20 mouse cellular contexts compared by ENCODE assay signal in the genomic region with DNA sequence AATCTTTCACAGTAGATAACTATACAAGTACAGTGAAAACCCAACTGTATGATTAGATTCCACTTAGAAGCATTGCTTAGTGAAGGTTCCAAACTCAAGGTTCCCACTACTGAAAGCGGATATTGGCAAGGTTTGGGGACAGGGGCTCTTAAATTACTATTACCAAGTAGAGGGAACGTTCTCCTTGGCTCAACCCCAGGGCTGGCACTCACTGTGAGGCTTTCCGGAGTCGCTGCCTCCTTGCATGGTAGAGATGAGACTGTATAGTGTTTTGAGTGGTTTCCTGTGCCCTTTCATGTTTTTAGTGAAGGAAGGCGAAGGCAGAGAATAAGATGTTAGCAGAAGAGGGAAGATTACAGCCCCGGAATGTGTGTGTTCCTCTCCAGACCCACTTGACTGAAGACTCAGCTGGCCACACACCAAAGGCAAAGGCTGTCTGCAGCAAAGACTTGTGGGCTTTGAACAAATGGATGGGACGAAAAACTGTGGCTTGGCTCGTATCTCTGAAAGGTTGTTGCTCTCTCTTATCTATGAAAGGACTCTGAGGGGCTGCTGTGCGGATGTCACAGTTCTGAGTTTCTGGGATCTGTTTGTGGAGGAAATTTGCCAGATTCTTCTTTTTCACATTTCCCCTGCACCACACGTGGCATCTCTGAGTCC. TPM values are rescaled to one million over a fixed set of nuclear protein-coding genes. Genes with fewer than 3 reads are reported as not detected.
DNase-seq lines count a peak whose midpoint lies in the region; ATAC-seq and TF ChIP-seq lines count a peak whose summit lies in the region.
"Had no signal": no experiment of that assay in that cellular context is flagged by ENCODE, and none has a peak within 500 bp of the region (broad histone marks: within the 10 kb centered on the region; RNA-seq: fewer than 3 reads in every experiment).

No protein-coding gene starts in this region.

- H3K4me3 ChIP-seq in gastrocnemius, adult 2 months: 0 out of 2 replicates have a peak overlapping the region, but pooled peaks have one; percentile 3
- H3K4me3 ChIP-seq in hindbrain, embryonic 14.5 days (replicated peaks; ENCODE audit: low read length): no peak overlapping the region
- no peak overlapping the region for H3K4me3 ChIP-seq in hindbrain, embryonic 11.5 days (ENCODE audit: low read depth, low read length)
- H3K4me3 ChIP-seq in midbrain, embryonic 10.5 days: no peak overlapping the region
- H3K4me3 ChIP-seq in midbrain, embryonic 14.5 days (replicated peaks; ENCODE audit: low read depth, low read length): no peak overlapping the region
- H3K4me3 ChIP-seq: forebrain, embryonic 12.5 days; hindbrain, embryonic 13.5 days; intestine, embryonic 15.5 days had no signal

- H3K4me2 ChIP-seq in hindbrain, embryonic 14.5 days (replicated peaks): no peak overlapping the region
- no peak overlapping the region for H3K4me2 ChIP-seq in hindbrain, embryonic 11.5 days (replicated peaks; ENCODE audit: low read depth, low read length)
- H3K4me2 ChIP-seq in midbrain, embryonic 14.5 days (ENCODE audit: low read length): no peak overlapping the region
- H3K4me2 ChIP-seq: forebrain, embryonic 12.5 days; hindbrain, embryonic 13.5 days; intestine, embryonic 15.5 days had no signal

- DNase-seq in gastrocnemius, adult 2 months: peak; percentile 48
- no peak for DNase-seq in gastrocnemius, postnatal 25 days
- DNase-seq in hindbrain, embryonic 14.5 days (ENCODE audit: low spot score): no peak
- no peak for DNase-seq in hindbrain, embryonic 11.5 days (ENCODE audit: low spot score)
- no peak for DNase-seq in midbrain, embryonic 10.5 days (ENCODE audit: low spot score)
- DNase-seq in midbrain, embryonic 14.5 days: no peak
- DNase-seq in thymus, postnatal 4 days: no peak
- DNase-seq: adrenal gland, postnatal 14 days; cerebellum, adult 11-12 months; cerebellum, adult 9-10 months; cerebellum, postnatal 36 days; heart, postnatal 10 days; heart, postnatal 4 days had no signal

- intact Hi-C loops in gastrocnemius, adult 2 months (cut with DNase I): no loop called here

- no peaks in the 10 kb centered on the region for H3K36me3 ChIP-seq in hindbrain, embryonic 14.5 days (replicated peaks; ENCODE audit: control insufficient read depth, insufficient read depth)
- H3K36me3 ChIP-seq in hindbrain, embryonic 11.5 days (ENCODE audit: control insufficient read depth, insufficient read depth, low read length): no peaks in the 10 kb centered on the region
- H3K36me3 ChIP-seq in midbrain, embryonic 10.5 days: no peaks in the 10 kb centered on the region
- H3K36me3 ChIP-seq in midbrain, embryonic 14.5 days (ENCODE audit: control insufficient read depth, insufficient read depth, low read length): no peaks in the 10 kb centered on the region
- H3K36me3 ChIP-seq: forebrain, embryonic 12.5 days; hindbrain, embryonic 13.5 days; intestine, embryonic 15.5 days had no signal

- WGBS in hindbrain, embryonic 14.5 days: 78% methylated on average over 10 of the region's 10 CpGs
- 81% methylated on average over 10 of the region's 10 CpGs for WGBS in hindbrain, embryonic 11.5 days
- WGBS in midbrain, embryonic 10.5 days: 84% methylated on average over 10 of the region's 10 CpGs
- WGBS in midbrain, embryonic 14.5 days: 80% methylated on average over 10 of the region's 10 CpGs

- no peaks in the 10 kb centered on the region for H3K27me3 ChIP-seq in hindbrain, embryonic 14.5 days (ENCODE audit: control insufficient read depth, insufficient read depth, low read length)
- H3K27me3 ChIP-seq in hindbrain, embryonic 11.5 days (ENCODE audit: control insufficient read depth, insufficient read depth, low read length): no peaks in the 10 kb centered on the region
- H3K27me3 ChIP-seq in midbrain, embryonic 10.5 days (ENCODE audit: low read depth, poor library complexity, severe bottlenecking): no peaks in the 10 kb centered on the region
- no peaks in the 10 kb centered on the region for H3K27me3 ChIP-seq in midbrain, embryonic 14.5 days (ENCODE audit: control insufficient read depth, insufficient read depth, low read length)
- H3K27me3 ChIP-seq: CH12.LX; forebrain, embryonic 12.5 days; hindbrain, embryonic 13.5 days; intestine, embryonic 15.5 days; Patski had no signal

- TF ChIP-seq CTCF in gastrocnemius, adult 2 months (IDR thresholded peaks at IDR 0.05): no peak

- ATAC-seq in hindbrain, embryonic 14.5 days (ENCODE audit: low FRiP score): no peak
- no peak for ATAC-seq in hindbrain, embryonic 11.5 days (ENCODE audit: low FRiP score)
- ATAC-seq in midbrain, embryonic 14.5 days (ENCODE audit: low FRiP score, low TSS enrichment): no peak
- ATAC-seq: activated CD4-positive, CD25-positive, alpha-beta regulatory T cell, adult 4 months; forebrain, embryonic 16.5 days; intestine, embryonic 15.5 days; Patski had no signal

- H3K9me3 ChIP-seq in hindbrain, embryonic 14.5 days (ENCODE audit: control insufficient read depth, low read length): no peaks in the 10 kb centered on the region
- H3K9me3 ChIP-seq in hindbrain, embryonic 11.5 days (ENCODE audit: control insufficient read depth, low read length): no peaks in the 10 kb centered on the region
- no peaks in the 10 kb centered on the region for H3K9me3 ChIP-seq in midbrain, embryonic 10.5 days (replicated peaks)
- H3K9me3 ChIP-seq in midbrain, embryonic 14.5 days (ENCODE audit: control insufficient read depth, low read length): no peaks in the 10 kb centered on the region
- H3K9me3 ChIP-seq: forebrain, embryonic 12.5 days; hindbrain, embryonic 13.5 days; intestine, embryonic 15.5 days had no signal

- no peak overlapping the region for H3K27ac ChIP-seq in gastrocnemius, adult 2 months
- peak overlapping the region; percentile 20; the same call in 1 of the 2 replicates for H3K27ac ChIP-seq in hindbrain, embryonic 14.5 days
- H3K27ac ChIP-seq in hindbrain, embryonic 11.5 days (ENCODE audit: low read depth, low read length): no peak overlapping the region
- 0 out of 2 replicates have a peak overlapping the region, but pooled peaks have one; percentile 13 for H3K27ac ChIP-seq in midbrain, embryonic 10.5 days (replicated peaks)
- no peak overlapping the region for H3K27ac ChIP-seq in midbrain, embryonic 14.5 days (replicated peaks; ENCODE audit: low read depth, low read length)
- H3K27ac ChIP-seq: forebrain, embryonic 12.5 days; hindbrain, embryonic 13.5 days; intestine, embryonic 15.5 days had no signal

- no peak overlapping the region for H3K9ac ChIP-seq in hindbrain, embryonic 14.5 days
- H3K9ac ChIP-seq in hindbrain, embryonic 11.5 days (ENCODE audit: low read depth, low read length): no peak overlapping the region
- no peak overlapping the region for H3K9ac ChIP-seq in midbrain, embryonic 14.5 days (replicated peaks; ENCODE audit: low read length)
- H3K9ac ChIP-seq: forebrain, embryonic 12.5 days; hindbrain, embryonic 13.5 days; intestine, embryonic 15.5 days had no signal

- H3K4me1 ChIP-seq in hindbrain, embryonic 14.5 days (replicated peaks; ENCODE audit: control insufficient read depth, insufficient read depth, low read length): peaks cover 25% of the 10 kb centered on the region
- H3K4me1 ChIP-seq in hindbrain, embryonic 11.5 days (replicated peaks; ENCODE audit: control insufficient read depth, insufficient read depth, low read length): peaks cover 5% of the 10 kb centered on the region; the same call in 1 of the 2 replicates
- peaks cover 43% of the 10 kb centered on the region for H3K4me1 ChIP-seq in midbrain, embryonic 10.5 days
- H3K4me1 ChIP-seq in midbrain, embryonic 14.5 days (ENCODE audit: control insufficient read depth, insufficient read depth, low read length): peaks cover 16% of the 10 kb centered on the region; the same call in 1 of the 2 replicates
- H3K4me1 ChIP-seq: intestine, embryonic 15.5 days had no signal

RNA-seq across cellular contexts. Expression of gene Dok5, which starts 20.7 kb away (rescaled TPM):
- 1 to 10 TPM; 2.9 to 3.8 TPM for total RNA-seq in gastrocnemius, adult 2 months (2021)
- total RNA-seq in gastrocnemius, postnatal 25 days (2021): 1 to 10 TPM; 8.6 to 8.8 TPM
- 59.1 and 60.3 TPM in 2 replicates for polyA plus RNA-seq in hindbrain, embryonic 14.5 days (2014; fragmentation: Nextera tagmentation; extraction: Ambion mirVana)
- polyA plus RNA-seq in hindbrain, embryonic 11.5 days (2014; fragmentation: Nextera tagmentation; extraction: Ambion mirVana): 18.0 and 19.4 TPM in 2 replicates
- 12.4 and 17.8 TPM in 2 replicates for polyA plus RNA-seq in midbrain, embryonic 10.5 days (2016; fragmentation: Nextera tagmentation; extraction: Ambion mirVana)
- polyA plus RNA-seq in midbrain, embryonic 14.5 days (2014; fragmentation: Nextera tagmentation; extraction: Ambion mirVana): 31.5 and 43.0 TPM in 2 replicates
- total RNA-seq: CH12.LX had no signal
- polyA plus RNA-seq: activated CD4-positive, CD25-positive, alpha-beta regulatory T cell, adult 4 months; Patski had no signal

Comparison
In these comparisons a context has a peak if more than half of its experiments do, and no peak if none do; other contexts are left out.
1. H3K27ac ChIP-seq: peak in hindbrain, embryonic 14.5 days (single experiment) and midbrain, embryonic 10.5 days (single experiment); none in gastrocnemius, adult 2 months (single experiment), hindbrain, embryonic 11.5 days (single experiment) and midbrain, embryonic 14.5 days (single experiment).